Mouse (Mus musculus) hindbrain, postnatal 0 days (tissue): ENCODE measurements around the gene Cdkl5. TPM values are rescaled to one million over a fixed set of nuclear protein-coding genes. Genes with fewer than 3 reads are reported as not detected.

Experiments
- ATAC-seq: fragments of 200-750 bp; cut with Nextera tagmentation; 2 replicates; pipeline ENCODE4 v1.8.0; 2017; ENCODE audit warnings: mild to moderate bottlenecking, moderate TSS enrichment, moderate library complexity
- DNase-seq: peaks from one replicate; pipeline ENCODE4 v3.0.0-alpha.2; 2015; ENCODE audit warnings: low spot score
- H3K27ac ChIP-seq: fragments of 300-500 bp; sonication (generic); 2 replicates; pipeline ENCODE4 v1.5.1; 2014; ENCODE audit warnings: mild to moderate bottlenecking
- H3K27me3 ChIP-seq: fragments of 300-500 bp; sonication (generic); 2 replicates; pipeline ENCODE4 v1.6.1; 2014; ENCODE audit warnings: low read length, mixed read lengths; ENCODE audit not compliant: insufficient read depth
- H3K36me3 ChIP-seq: fragments of 300-500 bp; sonication (generic); 2 replicates; pipeline ENCODE4 v1.6.1; 2014; ENCODE audit warnings: low read length, mixed read lengths; ENCODE audit not compliant: insufficient read depth
- H3K4me1 ChIP-seq: fragments of 300-500 bp; sonication (generic); 2 replicates; pipeline ENCODE4 v1.6.1; 2014; ENCODE audit warnings: antibody characterized with exemption, low read length, mixed read lengths; ENCODE audit not compliant: insufficient read depth
- H3K4me2 ChIP-seq: fragments of 300-500 bp; sonication (generic); 2 replicates; pipeline ENCODE4 v1.6.1; 2014; ENCODE audit warnings: low read depth, mild to moderate bottlenecking, low read length, moderate library complexity, mixed read lengths
- H3K4me3 ChIP-seq: fragments of 300-500 bp; sonication (generic); 2 replicates; pipeline ENCODE4 v1.5.1; 2014; ENCODE audit warnings: low read length
- H3K9ac ChIP-seq: fragments of 300-500 bp; sonication (generic); replicated peaks from 2 replicates; pipeline ENCODE4 v1.6.1; 2014; ENCODE audit warnings: mild to moderate bottlenecking, low read length, moderate library complexity, mixed read lengths
- H3K9me3 ChIP-seq: fragments of 300-500 bp; sonication (generic); 2 replicates; pipeline ENCODE4 v1.6.1; 2016; ENCODE audit warnings: low read length, mixed read lengths
- CTCF ChIP-seq: IDR thresholded peaks from 2 replicates; pipeline ENCODE4 v1.5.1; 2016; ENCODE audit warnings: antibody characterized with exemption, control low read depth, low read depth
- WGBS: fragments of 180-500 bp; shearing (Covaris S2); extraction: QIAGEN DNeasy Blood & Tissue Kit; methylation state at CpG from one replicate; pipeline ENCODE4 v1.1.7; 2014; 5-methylcytosine and 5-hydroxymethylcytosine counted together
- polyA plus RNA-seq: library from polyadenylated mRNA; unstranded; fragments of >200 nt; fragmentation: Nextera tagmentation; extraction: Ambion mirVana; gene quantifications from 2 replicates; pipeline ENCODE4 v1.2.1, GENCODE M21; 2015
- total RNA-seq: library from RNA; depleted of rRNA; stranded (reverse); fragments of >200 nt; gene quantifications from 2 replicates; pipeline ENCODE4 v1.2.3, GENCODE M21; 2014; rRNA removed

Cdkl5 gene
- total and polyA plus RNA-seq, 2 experiments from 2014 or later, result 4.1 to 17.0 TPM

DNA sequence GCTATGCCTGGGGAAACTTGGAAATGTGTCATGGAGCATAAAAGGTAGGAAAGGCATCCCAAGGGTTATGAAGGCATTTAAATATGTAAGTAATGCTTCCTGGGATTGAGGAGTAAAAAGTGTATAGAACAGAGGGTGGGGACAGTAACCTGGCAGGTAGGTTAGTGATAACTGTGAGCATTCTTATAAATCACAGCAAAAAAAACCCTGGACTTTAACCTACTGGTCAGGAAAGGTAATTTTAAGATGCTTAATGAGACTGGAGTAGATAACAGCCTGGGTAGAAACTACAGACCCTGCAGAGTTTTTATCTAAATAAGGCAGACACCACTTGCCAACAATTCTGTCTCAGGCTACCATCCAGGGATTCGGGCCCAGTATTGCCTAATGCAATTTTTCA, 245.9 kb downstream of the Cdkl5 start:
- no peak overlapping the region for H3K4me2 ChIP-seq
- ATAC-seq (no peak), DNase-seq (no peak)
- WGBS, result 76% methylated on average over 1 of the region's 1 CpGs
- no peaks in the 10 kb centered on the region for H3K27me3 ChIP-seq
- H3K4me1 ChIP-seq, result no peaks in the 10 kb centered on the region
- no peak overlapping the region for H3K9ac ChIP-seq
- no peaks in the 10 kb centered on the region for H3K36me3 ChIP-seq
- H3K9me3 ChIP-seq, result no peaks in the 10 kb centered on the region
- no peak overlapping the region for H3K4me3 ChIP-seq
- no peak for TF ChIP-seq CTCF
- H3K27ac ChIP-seq, result no peak overlapping the region

DNA sequence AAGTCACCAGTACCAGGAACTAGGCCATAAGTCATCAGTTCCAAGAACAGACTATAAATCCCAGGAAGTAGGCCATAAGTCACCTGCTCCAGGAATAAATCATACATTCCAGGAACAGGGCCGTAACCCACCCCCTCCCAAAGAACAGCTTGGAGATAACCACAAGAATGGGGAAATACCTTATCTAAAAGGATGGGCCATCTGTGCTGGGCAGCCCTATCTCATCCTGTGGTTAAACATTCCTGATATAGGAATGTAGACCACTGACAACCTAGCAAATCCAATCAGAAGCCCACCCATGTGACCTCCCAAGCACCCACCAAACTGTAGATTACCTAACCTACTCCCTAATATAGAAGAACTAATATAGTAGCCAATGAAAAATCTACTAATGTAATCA, 249.1 kb downstream of the Cdkl5 start:
- DNase-seq (no peak), ATAC-seq (no peak)
- no peak overlapping the region for H3K27ac ChIP-seq
- no peaks in the 10 kb centered on the region for H3K9me3 ChIP-seq
- H3K27me3 ChIP-seq, result no peaks in the 10 kb centered on the region
- no peak overlapping the region for H3K9ac ChIP-seq
- H3K4me2 ChIP-seq, result no peak overlapping the region
- H3K4me3 ChIP-seq, result no peak overlapping the region
- TF ChIP-seq CTCF, result no peak
- WGBS, result 92% methylated on average over 1 of the region's 1 CpGs
- no peaks in the 10 kb centered on the region for H3K4me1 ChIP-seq
- no peaks in the 10 kb centered on the region for H3K36me3 ChIP-seq

DNA sequence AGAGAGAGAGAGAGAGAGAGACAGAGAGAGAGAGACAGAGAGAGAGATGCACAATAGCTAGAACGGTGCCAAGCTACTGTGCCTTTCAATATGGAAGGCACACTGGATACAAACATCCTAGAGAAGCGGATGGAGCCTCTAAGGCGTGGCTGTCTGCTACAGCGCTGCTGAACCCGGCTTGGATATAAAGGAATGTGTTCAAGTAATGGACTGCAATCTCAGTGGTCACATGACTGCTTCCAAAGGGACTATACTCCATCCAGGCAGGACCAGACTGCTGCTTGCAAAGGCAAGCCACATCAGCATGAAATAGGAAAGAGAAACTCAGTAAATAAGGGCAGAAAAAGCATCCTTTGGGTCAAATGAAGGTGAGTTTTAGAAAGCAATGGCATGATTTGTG, 258.9 kb downstream of the Cdkl5 start, which contains the start of gene Ppef1:
Gene Ppef1, minus strand, starts transcription at position 116 of the 400 bp plus-strand sequence.
- DNase-seq (no peak), ATAC-seq (no peak)
- no peak within 1 kb of the TSS for H3K4me2 ChIP-seq
- no peaks in the 10 kb centered on the region for H3K36me3 ChIP-seq
- no peaks in the 10 kb centered on the region for H3K9me3 ChIP-seq
- TF ChIP-seq CTCF, result no peak
- H3K4me3 ChIP-seq, result no peak within 1 kb of the TSS
- H3K4me1 ChIP-seq, result no peaks in the 10 kb centered on the region
- WGBS, result 76% methylated on average over 5 of the region's 5 CpGs
- H3K27ac ChIP-seq, result no peak within 1 kb of the TSS
- H3K27me3 ChIP-seq, result no peaks in the 10 kb centered on the region; the same call in 1 of the 2 replicates
- H3K9ac ChIP-seq, result no peak within 1 kb of the TSS

Other genes with a start within 250 kb of the Cdkl5 start
- not detected in 2 replicates for gene Rs1, start 226.7 kb downstream of the Cdkl5 start, total RNA-seq
- gene Rs1, start 226.7 kb downstream of the Cdkl5 start, polyA plus RNA-seq, result 0.04 TPM in 1 of 2 replicates, not detected in the other
- 0.22 and 1.6 TPM in 2 replicates for gene Gja6, start 87.7 kb downstream of the Cdkl5 start, total RNA-seq
- 0.11 and 0.25 TPM in 2 replicates for gene Gja6, start 87.7 kb downstream of the Cdkl5 start, polyA plus RNA-seq
- 3.7 and 7.0 TPM in 2 replicates for gene Scml2, start 122.5 kb upstream of the Cdkl5 start, total RNA-seq
- gene Scml2, start 122.5 kb upstream of the Cdkl5 start, polyA plus RNA-seq, result 1.5 and 1.7 TPM in 2 replicates